Mouse (Mus musculus): ENCODE results near the gene Myo16. TPM values are rescaled to one million over a fixed set of nuclear protein-coding genes. Genes with fewer than 3 reads are reported as not detected.

Myo16 gene
- total RNA-seq, 2 experiments from 2014 or later: 21.0 to 22.7 TPM

- no peak for DNase-seq
Observed at GRCm38 (mm10) chr8:10304721-10305120, 151.0 kb downstream of the Myo16 start.

GRCm38 (mm10) chr8:10307345-10307744 is 153.6 kb downstream of the Myo16 start:
- no peak for DNase-seq

GRCm38 (mm10) chr8:10307770-10308476 is 154.2 kb downstream of the Myo16 start:
- DNase-seq: no peak

- no peak for DNase-seq
Observed at GRCm38 (mm10) chr8:10310470-10310869, 156.8 kb downstream of the Myo16 start.

- DNase-seq: no peak
Observed at GRCm38 (mm10) chr8:10312316-10312715, 158.6 kb downstream of the Myo16 start.

GRCm38 (mm10) chr8:10316201-10316600 is 162.5 kb downstream of the Myo16 start:
- no peak for DNase-seq

GRCm38 (mm10) chr8:10318103-10318502 is 164.4 kb downstream of the Myo16 start:
- DNase-seq: no peak

- DNase-seq: no peak
Observed at GRCm38 (mm10) chr8:10350451-10350850, 196.7 kb downstream of the Myo16 start.

- no peak for DNase-seq
Observed at GRCm38 (mm10) chr8:10358711-10359110, 205.0 kb downstream of the Myo16 start.

GRCm38 (mm10) chr8:10362949-10363348 is 209.2 kb downstream of the Myo16 start:
- DNase-seq: no peak

- peak in 1 of 2 experiments; percentile 4 for DNase-seq
Observed at GRCm38 (mm10) chr8:10363654-10364406, 210.1 kb downstream of the Myo16 start.

GRCm38 (mm10) chr8:10366141-10366540 is 212.4 kb downstream of the Myo16 start:
- no peak for DNase-seq

- DNase-seq: no peak
Observed at GRCm38 (mm10) chr8:10372571-10372970, 218.9 kb downstream of the Myo16 start.

GRCm38 (mm10) chr8:10387143-10387542 is 233.4 kb downstream of the Myo16 start:
- DNase-seq: no peak

- DNase-seq: no peak
Observed at GRCm38 (mm10) chr8:10391096-10391683, 237.5 kb downstream of the Myo16 start.

GRCm38 (mm10) chr8:10391913-10392312 is 238.2 kb downstream of the Myo16 start:
- DNase-seq: no peak

- DNase-seq: no peak
Observed at GRCm38 (mm10) chr8:10394506-10394905, 240.8 kb downstream of the Myo16 start.

GRCm38 (mm10) chr8:10395146-10395545 is 241.4 kb downstream of the Myo16 start:
- DNase-seq: no peak

- DNase-seq: no peak
Observed at GRCm38 (mm10) chr8:10402606-10403005, 248.9 kb downstream of the Myo16 start.

GRCm38 (mm10) chr8:10405469-10405868 is 251.8 kb downstream of the Myo16 start:
- DNase-seq: peak; percentile 38 to 44

GRCm38 (mm10) chr8:10409043-10409442 is 255.3 kb downstream of the Myo16 start:
- no peak for DNase-seq

GRCm38 (mm10) chr8:10411511-10411910 is 257.8 kb downstream of the Myo16 start:
- DNase-seq: no peak

GRCm38 (mm10) chr8:10413881-10414280 is 260.2 kb downstream of the Myo16 start:
- no peak for DNase-seq
